Mouse (Mus musculus) embryonic facial prominence, embryonic 12.5 days (tissue): ENCODE measurements around the gene Lingo1. TPM values are rescaled to one million over a fixed set of nuclear protein-coding genes. Genes with fewer than 3 reads are reported as not detected.

Experiments used
- ATAC-seq: fragments of 200-750 bp; cut with Nextera tagmentation; 2 replicates; pipeline ENCODE4 v1.8.0; 2017; ENCODE audit not compliant: insufficient number of reproducible peaks, insufficient read depth, low FRiP score, low TSS enrichment
- H3K27ac ChIP-seq: fragments of 300-500 bp; sonication (generic); 2 replicates; pipeline ENCODE4 v1.5.1; 2016; ENCODE audit warnings: mild to moderate bottlenecking
- H3K27me3 ChIP-seq: fragments of 300-500 bp; sonication (generic); 2 replicates; pipeline ENCODE4 v1.6.1; 2016; ENCODE audit warnings: mild to moderate bottlenecking, moderate library complexity
- H3K36me3 ChIP-seq: fragments of 300-500 bp; sonication (generic); 2 replicates; pipeline ENCODE4 v1.6.1; 2016; ENCODE audit warnings: mild to moderate bottlenecking
- H3K4me1 ChIP-seq: fragments of 300-500 bp; sonication (generic); 2 replicates; pipeline ENCODE4 v1.6.1; 2016
- H3K4me2 ChIP-seq: fragments of 300-500 bp; sonication (generic); replicated peaks from 2 replicates; pipeline ENCODE4 v1.6.1; 2016; ENCODE audit warnings: mild to moderate bottlenecking, moderate library complexity
- H3K4me3 ChIP-seq: fragments of 300-500 bp; sonication (generic); 2 replicates; pipeline ENCODE4 v1.5.1; 2016; ENCODE audit warnings: mild to moderate bottlenecking
- H3K9ac ChIP-seq: fragments of 300-500 bp; sonication (generic); 2 replicates; pipeline ENCODE4 v1.6.1; 2016; ENCODE audit warnings: mild to moderate bottlenecking, moderate library complexity
- H3K9me3 ChIP-seq: fragments of 300-500 bp; sonication (generic); 2 replicates; pipeline ENCODE4 v1.6.1; 2016; ENCODE audit warnings: mild to moderate bottlenecking, moderate library complexity
- WGBS: fragments of 180-500 bp; shearing (Covaris S2); methylation state at CpG from one replicate; pipeline ENCODE4 v1.1.7; 2016; 5-methylcytosine and 5-hydroxymethylcytosine counted together
- polyA plus RNA-seq: library from polyadenylated mRNA; unstranded; fragments of >200 nt; fragmentation: Nextera tagmentation; extraction: Ambion mirVana; gene quantifications from 2 replicates; pipeline ENCODE4 v1.2.1, GENCODE M21; 2016

The Lingo1 gene
- polyA plus RNA-seq, 1 experiment from 2014 or later = 6.8 TPM

- H3K27ac ChIP-seq = no peak overlapping the region
- no peak overlapping the region for H3K4me3 ChIP-seq
- H3K36me3 ChIP-seq = no peaks in the 10 kb centered on the region
- no peak overlapping the region for H3K4me2 ChIP-seq
- H3K9ac ChIP-seq = no peak overlapping the region
- WGBS = 68% methylated on average over 5 of the region's 5 CpGs
- H3K27me3 ChIP-seq = no peaks in the 10 kb centered on the region
- no peak for ATAC-seq
- no peaks in the 10 kb centered on the region for H3K4me1 ChIP-seq
- H3K9me3 ChIP-seq = no peaks in the 10 kb centered on the region
These were observed 57.0 kb downstream of the Lingo1 start for GRCm38 (mm10) chr9:56739181-56739737.

GRCm38 (mm10) chr9:56738261-56739171, 57.8 kb downstream of the Lingo1 start:
- whole genome bisulfite sequencing = 46% methylated on average over 9 of the region's 9 CpGs
- H3K9me3 ChIP-seq = no peaks in the 10 kb centered on the region
- no peaks in the 10 kb centered on the region for H3K27me3 ChIP-seq
- no peaks in the 10 kb centered on the region for H3K36me3 ChIP-seq
- no peak overlapping the region for H3K9ac ChIP-seq
- H3K4me3 ChIP-seq = no peak overlapping the region
- no peak for ATAC-seq
- H3K4me1 ChIP-seq = no peaks in the 10 kb centered on the region
- H3K4me2 ChIP-seq = no peak overlapping the region
- no peak overlapping the region for H3K27ac ChIP-seq

DNA sequence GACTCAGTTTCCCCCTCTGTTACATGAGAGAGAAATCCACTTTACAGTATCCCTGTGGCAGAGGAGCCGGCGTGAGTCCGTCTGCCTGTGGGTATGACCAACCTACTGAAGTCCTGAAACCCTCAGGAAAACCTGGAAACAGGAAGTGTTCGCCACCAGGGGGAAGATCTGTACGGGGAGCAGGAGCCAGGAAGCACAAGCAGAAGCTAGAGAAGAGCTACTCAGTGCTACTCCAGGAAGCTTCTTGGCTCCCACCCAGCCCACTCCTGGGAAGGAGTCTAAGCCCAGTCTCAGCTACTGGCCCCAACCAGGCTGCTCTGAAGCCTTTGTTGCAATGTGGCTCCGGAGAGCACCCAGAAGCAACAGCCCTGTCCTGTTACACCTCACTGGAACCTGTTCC, 61.9 kb downstream of the Lingo1 start:
- peaks cover 5% of the 10 kb centered on the region; the same call in 1 of the 2 replicates for H3K4me1 ChIP-seq
- no peaks in the 10 kb centered on the region for H3K36me3 ChIP-seq
- 0 out of 2 replicates have a peak, but pooled peaks cover 5% of the 10 kb centered on the region for H3K27me3 ChIP-seq
- H3K4me3 ChIP-seq = no peak overlapping the region
- H3K4me2 ChIP-seq = no peak overlapping the region
- H3K9me3 ChIP-seq = no peaks in the 10 kb centered on the region
- ATAC-seq = no peak
- 68% methylated on average over 6 of the region's 6 CpGs for WGBS
- H3K27ac ChIP-seq = no peak overlapping the region
- no peak overlapping the region for H3K9ac ChIP-seq

GRCm38 (mm10) chr9:56730997-56731396, 65.3 kb downstream of the Lingo1 start:
- no peak overlapping the region for H3K4me2 ChIP-seq
- H3K27ac ChIP-seq = no peak overlapping the region
- 0 out of 2 replicates have a peak, but pooled peaks cover 5% of the 10 kb centered on the region for H3K27me3 ChIP-seq
- no peak for ATAC-seq
- H3K4me3 ChIP-seq = no peak overlapping the region
- H3K4me1 ChIP-seq = peaks cover 21% of the 10 kb centered on the region
- no peak overlapping the region for H3K9ac ChIP-seq
- WGBS = 67% methylated on average over 2 of the region's 2 CpGs
- H3K36me3 ChIP-seq = no peaks in the 10 kb centered on the region
- H3K9me3 ChIP-seq = no peaks in the 10 kb centered on the region

GRCm38 (mm10) chr9:56729145-56729544, 67.1 kb downstream of the Lingo1 start:
- H3K4me1 ChIP-seq = peaks cover 21% of the 10 kb centered on the region
- no peak for ATAC-seq
- 39% methylated on average over 2 of the region's 2 CpGs for WGBS
- no peak overlapping the region for H3K4me2 ChIP-seq
- H3K27me3 ChIP-seq = 0 out of 2 replicates have a peak, but pooled peaks cover 5% of the 10 kb centered on the region
- no peak overlapping the region for H3K27ac ChIP-seq
- no peaks in the 10 kb centered on the region for H3K9me3 ChIP-seq
- H3K4me3 ChIP-seq = no peak overlapping the region
- no peak overlapping the region for H3K9ac ChIP-seq
- H3K36me3 ChIP-seq = no peaks in the 10 kb centered on the region

DNA sequence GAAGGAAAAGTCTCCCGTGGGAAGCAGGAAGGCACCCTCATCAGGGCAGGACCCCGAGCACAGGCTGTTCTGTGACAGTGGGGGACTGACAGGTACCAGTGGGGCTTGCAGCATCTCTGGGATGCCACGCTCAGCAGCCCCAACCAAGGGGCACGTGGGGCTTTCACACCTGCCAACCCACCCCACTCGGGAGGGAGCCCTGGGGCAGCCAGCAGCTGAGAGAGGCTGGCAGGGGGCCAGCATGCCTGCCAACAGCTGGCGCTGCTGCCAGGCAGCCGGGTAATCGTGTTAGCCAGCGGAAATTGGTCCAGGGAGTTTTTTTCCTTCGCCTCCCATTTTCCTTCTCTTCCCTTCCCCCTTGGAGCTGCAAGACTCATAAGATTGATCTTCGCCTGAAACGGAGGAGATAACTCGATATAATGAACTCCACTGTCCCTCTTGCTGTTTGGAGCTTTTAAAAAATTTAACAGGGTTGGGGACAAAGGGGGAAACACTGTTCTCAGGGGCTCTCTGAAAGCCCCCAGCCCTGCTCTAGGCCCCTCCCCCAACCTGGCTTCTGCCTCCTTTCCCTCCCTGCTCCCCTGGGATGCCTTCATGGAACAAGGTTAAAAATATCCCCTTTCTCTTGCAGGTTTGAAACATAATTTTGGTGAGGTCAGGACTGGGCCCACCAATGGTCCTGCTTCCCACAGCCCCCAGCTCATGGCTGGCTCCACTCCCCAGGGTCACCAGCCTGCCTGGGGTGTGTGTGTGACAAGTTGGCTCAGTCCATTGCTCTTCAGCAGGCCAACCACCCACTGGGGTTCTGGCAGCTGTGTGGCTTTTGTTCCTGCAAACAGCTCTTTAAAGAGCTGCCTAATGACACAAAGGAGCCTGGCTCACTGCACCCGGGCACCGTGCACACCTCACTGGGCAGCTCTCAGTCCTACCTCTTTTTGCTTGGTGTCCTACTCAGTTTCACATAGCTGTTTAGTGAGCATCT, 68.3 kb downstream of the Lingo1 start:
- H3K4me3 ChIP-seq = no peak overlapping the region
- WGBS = 38% methylated on average over 15 of the region's 15 CpGs
- H3K4me1 ChIP-seq = peaks cover 21% of the 10 kb centered on the region
- no peaks in the 10 kb centered on the region for H3K36me3 ChIP-seq
- H3K9ac ChIP-seq = no peak overlapping the region; the same call in 1 of the 2 replicates
- no peaks in the 10 kb centered on the region for H3K9me3 ChIP-seq
- H3K27ac ChIP-seq = no peak overlapping the region
- H3K4me2 ChIP-seq = no peak overlapping the region
- ATAC-seq = no peak
- H3K27me3 ChIP-seq = 0 out of 2 replicates have a peak, but pooled peaks cover 6% of the 10 kb centered on the region

- Histone ChIP-seq H3K9me3 (no peaks in the 10 kb centered on the region), H3K36me3 (no peaks in the 10 kb centered on the region), H3K4me2 (no peak overlapping the region), H3K27me3 (0 out of 2 replicates have a peak, but pooled peaks cover 3% of the 10 kb centered on the region), H3K9ac (no peak overlapping the region), H3K4me3 (no peak overlapping the region), H3K4me1 (peaks cover 21% of the 10 kb centered on the region), H3K27ac (no peak overlapping the region)
- ATAC-seq = no peak
- 27% methylated on average over 2 of the region's 2 CpGs for WGBS
These were observed 70.5 kb downstream of the Lingo1 start for GRCm38 (mm10) chr9:56725814-56726213.

DNA sequence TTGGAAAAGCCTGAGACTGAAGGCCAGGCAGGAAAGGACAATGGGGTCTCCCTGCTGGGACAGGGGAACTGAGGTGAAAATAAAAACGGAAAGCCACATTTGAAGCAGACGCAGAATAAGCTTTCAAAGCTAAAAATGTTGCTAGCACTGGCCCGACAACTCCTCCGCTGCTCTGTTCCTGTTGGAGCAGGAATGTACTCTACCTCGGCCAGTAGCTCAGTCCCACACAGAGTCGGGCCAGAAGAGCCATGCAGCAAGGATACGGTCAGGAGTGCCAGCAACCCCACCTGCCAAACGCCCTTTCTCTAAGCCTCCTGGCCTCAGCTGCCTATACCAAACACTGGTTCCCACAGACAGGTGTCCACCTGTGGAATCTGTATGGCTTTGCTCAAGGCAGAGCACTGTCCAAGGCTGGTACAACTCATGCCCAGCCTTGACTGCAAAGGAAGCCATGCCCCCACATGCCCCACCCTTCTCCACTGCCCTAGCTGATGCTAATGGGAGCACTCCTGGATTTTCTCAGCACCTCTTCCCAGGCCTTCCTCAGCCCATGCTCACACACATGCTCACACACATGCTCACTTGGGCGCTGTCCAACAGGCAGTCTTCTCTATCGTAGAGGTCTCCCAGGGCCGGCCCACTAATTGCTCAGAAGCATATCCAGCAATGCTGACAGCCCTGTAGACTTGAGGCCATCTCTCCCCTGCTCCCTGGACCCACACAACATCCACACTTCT, 74.0 kb downstream of the Lingo1 start:
- Histone ChIP-seq H3K36me3 (no peaks in the 10 kb centered on the region), H3K27me3 (0 out of 2 replicates have a peak, but pooled peaks cover 3% of the 10 kb centered on the region), H3K9ac (no peak overlapping the region), H3K27ac (no peak overlapping the region), H3K4me3 (no peak overlapping the region), H3K9me3 (no peaks in the 10 kb centered on the region), H3K4me2 (no peak overlapping the region), H3K4me1 (no peaks in the 10 kb centered on the region; the same call in 1 of the 2 replicates)
- ATAC-seq = no peak
- 71% methylated on average over 11 of the region's 11 CpGs for WGBS

GRCm38 (mm10) chr9:56718984-56719383, 77.3 kb downstream of the Lingo1 start:
- Histone ChIP-seq H3K9ac (no peak overlapping the region), H3K27ac (no peak overlapping the region), H3K4me1 (no peaks in the 10 kb centered on the region; the same call in 1 of the 2 replicates), H3K9me3 (no peaks in the 10 kb centered on the region), H3K4me3 (no peak overlapping the region), H3K36me3 (no peaks in the 10 kb centered on the region), H3K4me2 (no peak overlapping the region), H3K27me3 (0 out of 2 replicates have a peak, but pooled peaks cover 2% of the 10 kb centered on the region)
- no peak for ATAC-seq
- WGBS = 69% methylated on average over 3 of the region's 3 CpGs

DNA sequence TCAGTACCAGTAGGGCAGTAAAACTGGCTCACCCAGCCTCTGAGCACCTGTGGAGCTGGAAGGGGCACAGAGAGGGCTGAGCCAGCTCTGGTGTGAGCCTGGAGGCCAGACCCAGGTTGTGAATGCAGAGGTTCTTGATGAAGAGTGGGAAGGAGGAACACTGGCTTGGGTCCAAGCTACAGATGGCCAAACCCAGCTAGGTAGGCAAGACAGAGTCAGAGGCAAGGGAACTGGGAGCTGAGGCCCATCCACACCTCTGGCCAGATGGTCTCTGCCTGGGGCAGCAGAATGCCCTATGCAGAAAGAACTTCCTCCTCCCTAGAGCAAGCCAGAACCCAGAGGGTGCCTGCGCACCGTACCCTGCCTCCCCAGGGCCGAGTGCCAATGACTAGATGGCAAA, 79.7 kb downstream of the Lingo1 start:
- Histone ChIP-seq H3K36me3 (no peaks in the 10 kb centered on the region), H3K4me2 (no peak overlapping the region)

More for the DNA sequence above, 79.7 kb downstream of the Lingo1 start:
- Histone ChIP-seq H3K9me3 (no peaks in the 10 kb centered on the region), H3K4me1 (no peaks in the 10 kb centered on the region; the same call in 1 of the 2 replicates), H3K27ac (no peak overlapping the region), H3K27me3 (no peaks in the 10 kb centered on the region), H3K4me3 (no peak overlapping the region), H3K9ac (no peak overlapping the region)
- WGBS = 85% methylated on average over 3 of the region's 3 CpGs
- ATAC-seq = no peak
